Mouse (Mus musculus) heart, postnatal 0 days (tissue): Measurements from ENCODE around the gene Spem1. TPM values are rescaled to one million over a fixed set of nuclear protein-coding genes. Genes with fewer than 3 reads are reported as not detected.

Experiments used
- ATAC-seq: fragments of 200-750 bp; cut with Nextera tagmentation; 2 replicates; pipeline ENCODE4 v1.8.0; 2017; ENCODE audit warnings: low read depth, moderate number of reproducible peaks, moderate library complexity; ENCODE audit not compliant: insufficient read depth
- DNase-seq: peaks from one replicate; pipeline ENCODE4 v3.0.0-alpha.2; 2016; ENCODE audit warnings: low spot score
- H3K27ac ChIP-seq: fragments of 300-500 bp; sonication (generic); 2 replicates; pipeline ENCODE4 v1.5.1; 2014; ENCODE audit warnings: low read depth, mild to moderate bottlenecking
- H3K27me3 ChIP-seq: fragments of 300-500 bp; sonication (generic); 2 replicates; pipeline ENCODE4 v1.6.1; 2014; ENCODE audit warnings: low read length, mixed read lengths; ENCODE audit not compliant: control insufficient read depth, insufficient read depth
- H3K36me3 ChIP-seq: fragments of 300-500 bp; sonication (generic); replicated peaks from 2 replicates; pipeline ENCODE4 v1.6.1; 2014; ENCODE audit warnings: low read length, mixed read lengths; ENCODE audit not compliant: control insufficient read depth, insufficient read depth
- H3K4me1 ChIP-seq: fragments of 300-500 bp; sonication (generic); 2 replicates; pipeline ENCODE4 v1.6.1; 2014; ENCODE audit warnings: antibody characterized with exemption; ENCODE audit not compliant: control insufficient read depth, insufficient read depth
- H3K4me2 ChIP-seq: fragments of 300-500 bp; sonication (generic); 2 replicates; pipeline ENCODE4 v1.6.1; 2014; ENCODE audit warnings: low read depth, mild to moderate bottlenecking, low read length, moderate library complexity
- H3K4me3 ChIP-seq: fragments of 300-500 bp; sonication (generic); 2 replicates; pipeline ENCODE4 v1.5.1; 2014; ENCODE audit warnings: low read depth, low read length
- H3K9ac ChIP-seq: fragments of 300-500 bp; sonication (generic); replicated peaks from 2 replicates; pipeline ENCODE4 v1.6.1; 2014; ENCODE audit warnings: low read depth, low read length, mixed read lengths
- H3K9me3 ChIP-seq: fragments of 300-500 bp; sonication (generic); replicated peaks from 2 replicates; pipeline ENCODE4 v1.6.1; 2016; ENCODE audit warnings: low read length; ENCODE audit not compliant: control insufficient read depth
- CTCF ChIP-seq: IDR thresholded peaks from 2 replicates; pipeline ENCODE4 v1.5.1; 2016; ENCODE audit warnings: antibody characterized with exemption, control low read depth, low read depth
- EP300 ChIP-seq: IDR thresholded peaks from 2 replicates; pipeline ENCODE4 v1.6.1; 2016; ENCODE audit warnings: antibody characterized with exemption, low read depth
- WGBS: fragments of 180-500 bp; shearing (Covaris S2); extraction: QIAGEN DNeasy Blood & Tissue Kit; methylation state at CpG from one replicate; pipeline ENCODE4 v1.1.7; 2014; 5-methylcytosine and 5-hydroxymethylcytosine counted together
- polyA plus RNA-seq: library from polyadenylated mRNA; unstranded; fragments of >200 nt; fragmentation: Nextera tagmentation; extraction: Ambion mirVana; gene quantifications from 2 replicates; pipeline ENCODE4 v1.2.1, GENCODE M21; 2015
- total RNA-seq: library from RNA; depleted of rRNA; stranded (reverse); fragments of >200 nt; gene quantifications from 2 replicates; pipeline ENCODE4 v1.2.3, GENCODE M21; 2014; ENCODE audit warnings: low replicate concordance

Spem1 gene
- total and polyA plus RNA-seq, 2 experiments from 2014 or later, result not detected

DNA sequence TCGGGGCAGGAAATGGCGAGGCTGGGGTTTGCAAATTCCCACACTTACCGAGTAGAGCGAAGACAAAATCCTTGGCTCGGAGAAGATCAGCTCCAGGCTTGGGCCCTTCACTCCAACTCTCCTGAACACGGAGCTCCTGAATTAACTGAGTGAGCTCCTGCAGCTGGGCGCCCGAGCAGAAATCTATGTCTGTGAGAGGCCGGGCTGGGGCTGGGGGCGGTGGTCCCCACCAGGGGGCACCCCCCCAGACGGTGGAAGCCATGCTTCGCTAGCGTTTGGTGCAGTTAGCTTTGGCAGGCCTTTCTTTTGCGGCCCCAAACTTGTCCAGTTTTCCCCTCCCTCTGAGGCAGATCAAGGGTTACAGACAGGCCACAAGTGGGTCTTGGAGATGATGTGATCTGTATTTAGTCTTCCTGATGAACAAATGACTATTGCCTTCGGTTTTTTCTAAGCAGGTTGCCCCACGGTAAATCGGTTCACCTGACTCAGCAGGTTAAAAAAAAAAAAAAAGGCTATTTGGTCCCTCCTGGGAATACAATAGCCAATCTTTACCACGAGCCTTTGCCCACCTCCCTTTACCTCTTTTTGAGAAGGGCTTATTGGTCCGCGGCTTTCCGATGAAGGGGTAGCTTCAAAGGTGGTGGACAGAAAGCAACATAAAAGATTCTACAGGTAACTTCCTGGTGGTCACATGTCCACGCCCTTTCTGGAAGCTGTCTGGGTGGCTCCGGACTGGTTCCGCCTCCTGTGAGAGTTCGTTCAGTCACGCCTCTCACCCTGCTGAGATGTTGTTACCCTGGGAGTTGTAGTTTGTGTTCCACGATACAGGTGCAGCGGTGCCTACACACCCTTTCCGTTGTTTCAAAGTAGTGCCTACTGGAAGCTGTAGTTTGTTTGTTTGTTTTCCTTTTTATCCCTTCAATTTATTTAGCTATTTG is 16.7 kb downstream of the Spem1 start, which contains the start of gene Tmem102:
Tmem102 (minus strand) TSS at position 653 of the 938 bp plus-strand sequence.
- ATAC-seq (no peak), DNase-seq (no peak)
- 22% methylated on average over 29 of the region's 29 CpGs for WGBS
- H3K4me2 ChIP-seq, result peak within 1 kb of the TSS; percentile 84
- H3K27me3 ChIP-seq, result peaks cover 24% of the 10 kb centered on the region
- H3K4me1 ChIP-seq, result peaks cover 33% of the 10 kb centered on the region
- no peaks in the 10 kb centered on the region for H3K9me3 ChIP-seq
- H3K27ac ChIP-seq, result no peak within 1 kb of the TSS
- peak within 1 kb of the TSS; percentile 57 for H3K4me3 ChIP-seq
- TF ChIP-seq EP300 (no peak), CTCF (no peak)
- no peaks in the 10 kb centered on the region for H3K36me3 ChIP-seq
- H3K9ac ChIP-seq, result no peak within 1 kb of the TSS

DNA sequence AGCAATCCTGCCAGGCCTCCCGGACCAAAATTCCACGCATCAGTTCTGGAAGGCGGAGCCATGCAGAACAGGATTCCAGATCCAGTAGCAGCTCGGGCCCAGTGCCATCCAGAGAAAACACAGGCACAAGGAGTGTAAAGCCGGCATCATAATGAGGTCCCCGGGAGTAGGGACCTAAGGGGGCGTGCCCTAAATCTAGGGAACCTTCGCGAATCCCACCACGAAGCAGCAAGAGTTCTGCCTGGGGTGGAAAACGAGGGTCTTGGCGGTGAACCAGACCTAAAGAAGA is 17.4 kb downstream of the Spem1 start:
- H3K9ac ChIP-seq, result no peak overlapping the region
- H3K27me3 ChIP-seq, result peaks cover 24% of the 10 kb centered on the region
- H3K27ac ChIP-seq, result no peak overlapping the region
- peak overlapping the region; percentile 84 for H3K4me2 ChIP-seq
- ATAC-seq (no peak), DNase-seq (no peak)
- H3K4me1 ChIP-seq, result peaks cover 39% of the 10 kb centered on the region
- WGBS, result 12% methylated on average over 12 of the region's 12 CpGs
- no peaks in the 10 kb centered on the region for H3K9me3 ChIP-seq
- H3K36me3 ChIP-seq, result no peaks in the 10 kb centered on the region
- H3K4me3 ChIP-seq, result peak overlapping the region; percentile 57
- TF ChIP-seq EP300 (no peak), CTCF (no peak)

DNA sequence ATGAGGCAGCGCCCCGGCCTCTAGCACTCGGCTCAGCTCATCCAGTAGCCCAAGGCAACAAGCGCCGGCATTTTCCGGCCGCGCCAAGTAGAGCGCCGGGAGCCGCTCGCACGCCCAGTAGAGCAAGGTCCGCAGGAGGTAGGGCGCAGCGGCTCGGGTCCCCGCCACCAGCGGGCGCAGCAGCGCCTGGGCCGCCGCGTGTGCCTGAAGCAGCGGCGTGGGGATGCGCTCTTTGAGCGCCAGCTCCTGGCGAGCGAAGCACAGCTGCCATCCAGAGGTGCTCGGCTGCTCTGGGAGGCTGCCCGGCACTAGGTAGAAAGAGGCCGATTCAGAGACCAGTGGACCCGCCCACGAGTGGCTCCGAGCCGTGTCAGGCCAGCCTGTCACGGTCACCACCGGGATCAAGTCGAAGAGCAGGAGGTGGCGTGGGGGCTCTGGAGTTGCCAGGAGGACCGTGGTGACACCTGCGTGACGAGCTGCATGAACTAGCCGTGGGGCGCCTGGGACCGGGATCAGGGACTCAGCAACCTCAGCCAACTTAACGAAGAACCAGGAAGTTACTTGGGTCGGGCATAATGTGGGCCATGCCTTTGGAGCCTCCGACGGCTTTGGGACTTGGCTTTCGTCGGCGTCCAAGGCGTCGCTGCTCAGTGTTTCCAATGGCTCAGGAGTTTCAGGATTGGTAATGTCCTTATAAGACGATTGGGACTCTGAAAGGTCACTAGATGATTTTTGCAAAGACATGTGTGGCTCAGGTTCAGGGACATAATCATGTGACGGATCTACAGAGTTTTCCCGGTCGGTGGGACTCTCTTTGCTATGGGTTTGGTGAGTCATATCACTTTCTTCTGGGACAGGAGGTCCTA is 18.0 kb downstream of the Spem1 start:
- 2% methylated on average over 50 of the region's 60 CpGs for WGBS
- peak; percentile 63 for DNase-seq
- Histone ChIP-seq H3K9me3 (no peaks in the 10 kb centered on the region), H3K4me1 (peaks cover 43% of the 10 kb centered on the region), H3K4me2 (peak overlapping the region; percentile 84), H3K4me3 (peak overlapping the region; percentile 57), H3K9ac (peak overlapping the region; percentile 49; the same call in 1 of the 2 replicates), H3K27me3 (peaks cover 24% of the 10 kb centered on the region), H3K36me3 (no peaks in the 10 kb centered on the region), H3K27ac (peak overlapping the region; percentile 13; the same call in 1 of the 2 replicates)
- TF ChIP-seq CTCF (peak; percentile 65), EP300 (no peak)
- peak; percentile 75 for ATAC-seq

DNA sequence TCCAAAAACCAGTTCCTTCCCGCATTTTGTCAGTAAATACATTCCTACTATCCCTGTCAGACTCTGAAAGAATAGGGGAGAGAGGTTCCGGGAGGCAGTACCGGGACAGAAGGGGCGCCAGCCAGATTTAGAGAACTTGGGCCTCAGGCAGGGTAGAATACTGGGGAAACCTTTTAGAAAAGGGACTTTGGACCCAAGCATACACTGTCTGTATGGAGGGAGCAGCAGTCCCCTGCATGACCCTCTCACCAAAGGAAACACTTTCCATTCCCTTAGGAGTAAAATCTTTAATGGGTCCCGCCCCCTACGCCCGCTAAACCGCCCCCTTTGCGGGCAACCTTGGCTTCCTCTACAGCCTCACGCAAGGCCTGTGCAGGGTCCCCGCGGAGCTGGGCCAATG is 18.7 kb downstream of the Spem1 start:
- peaks cover 43% of the 10 kb centered on the region for H3K4me1 ChIP-seq
- no peaks in the 10 kb centered on the region for H3K9me3 ChIP-seq
- peak overlapping the region; percentile 57 for H3K4me3 ChIP-seq
- DNase-seq (no peak), ATAC-seq (peak; percentile 4; the same call in 1 of the 2 replicates)
- 0 out of 2 replicates have a peak overlapping the region, but pooled peaks have one; percentile 13 for H3K27ac ChIP-seq
- peak overlapping the region; percentile 49; the same call in 1 of the 2 replicates for H3K9ac ChIP-seq
- H3K4me2 ChIP-seq, result peak overlapping the region; percentile 84
- H3K36me3 ChIP-seq, result no peaks in the 10 kb centered on the region
- TF ChIP-seq CTCF (no peak), EP300 (no peak)
- 3% methylated on average over 12 of the region's 12 CpGs for WGBS
- H3K27me3 ChIP-seq, result peaks cover 24% of the 10 kb centered on the region

DNA sequence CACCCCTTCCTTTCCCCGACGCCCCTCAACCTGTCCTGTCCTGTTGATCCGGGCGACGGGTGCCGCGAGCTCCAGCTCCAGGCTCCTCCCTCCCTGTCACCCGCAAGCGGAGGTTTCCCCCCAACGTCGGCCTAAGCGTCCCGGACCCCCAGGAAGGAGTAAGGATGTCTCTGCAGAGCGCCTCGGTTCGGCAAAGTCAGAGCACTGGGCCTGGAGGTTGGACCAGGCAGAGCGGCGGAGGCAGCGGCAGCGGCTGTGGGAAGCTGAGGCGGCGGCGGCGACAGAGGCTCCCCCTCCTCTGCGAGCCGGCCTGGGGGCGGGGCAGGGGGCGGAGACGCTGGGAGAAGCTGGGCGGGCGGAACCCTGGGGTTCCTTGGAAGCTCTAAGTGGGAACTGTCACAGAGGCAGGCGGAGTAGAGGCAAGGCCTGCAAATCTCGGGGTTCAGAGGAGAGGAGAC is 19.3 kb downstream of the Spem1 start:
- DNase-seq (peak; percentile 62), ATAC-seq (0 out of 2 replicates have a peak, but pooled peaks have one; percentile 7)
- no peaks in the 10 kb centered on the region for H3K36me3 ChIP-seq
- H3K4me2 ChIP-seq, result peak overlapping the region; percentile 84
- peak overlapping the region; percentile 18; the same call in 1 of the 2 replicates for H3K27ac ChIP-seq
- H3K9ac ChIP-seq, result peak overlapping the region; percentile 49; the same call in 1 of the 2 replicates
- peaks cover 43% of the 10 kb centered on the region for H3K4me1 ChIP-seq
- H3K4me3 ChIP-seq, result peak overlapping the region; percentile 57
- WGBS, result under 1% methylated on average over 33 of the region's 33 CpGs
- TF ChIP-seq CTCF (no peak), EP300 (no peak)
- H3K27me3 ChIP-seq, result peaks cover 29% of the 10 kb centered on the region
- no peaks in the 10 kb centered on the region for H3K9me3 ChIP-seq
